Mouse (Mus musculus): Measurements from ENCODE around the gene Entpd7.

GRCm38 (mm10) chr19:43777308-43777707, 87.8 kb downstream of the Entpd7 start:
- TF ChIP-seq POLR2A (IDR thresholded peaks at IDR 0.05; ENCODE audit: borderline replicate concordance, control insufficient read depth, low read depth, low read length), result no peak
- TF ChIP-seq CTCF (IDR thresholded peaks at IDR 0.05; ENCODE audit: control insufficient read depth, insufficient read depth, low read length), result no peak
